Mouse (Mus musculus): ENCODE measurements around the gene Neurod2. TPM values are rescaled to one million over a fixed set of nuclear protein-coding genes. Genes with fewer than 3 reads are reported as not detected.
A peak's percentile ranks its signal among the peaks of the same experiment; 100 is the strongest.

Gene Neurod2
- polyA plus RNA-seq, 1 experiment from 2014 or later: 0.10 TPM

DNA sequence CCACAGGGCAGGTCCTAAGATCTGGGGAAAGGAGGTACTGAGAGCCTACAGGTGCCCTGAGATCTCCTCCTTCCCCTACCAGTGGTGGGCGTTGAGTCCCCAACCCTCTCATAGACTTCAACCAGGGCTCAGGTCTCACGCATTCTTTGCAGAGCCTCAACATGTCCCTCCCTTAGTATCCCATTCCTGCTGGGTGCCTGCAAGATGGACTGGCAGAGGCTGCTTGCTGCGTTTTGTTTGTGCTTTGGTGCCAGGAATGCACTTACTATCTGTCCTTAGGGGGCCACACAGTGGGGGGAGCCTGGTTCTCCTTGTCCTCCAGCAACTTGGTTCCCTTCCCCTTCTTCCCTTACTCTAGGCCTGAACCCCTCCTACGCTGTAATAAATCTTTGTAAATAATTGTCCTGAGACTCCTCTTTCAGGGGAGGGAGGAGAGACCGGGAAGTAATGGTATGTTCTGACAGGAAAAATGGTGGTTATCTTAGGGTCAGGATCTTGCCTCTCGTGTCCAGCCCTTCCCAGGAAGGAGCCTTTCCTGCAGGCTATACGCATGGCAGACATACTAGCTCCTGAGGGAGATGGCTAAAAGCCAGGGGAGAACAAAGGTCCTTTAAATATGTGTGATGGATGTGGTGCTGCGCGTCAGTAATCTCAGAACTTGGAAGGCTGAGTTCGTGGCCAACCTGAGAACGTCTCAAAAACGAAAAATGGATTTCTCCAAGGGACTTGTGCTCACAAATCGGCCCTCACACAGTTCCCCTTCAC is 28.1 kb upstream of the Neurod2 start:
- H3K4me1 ChIP-seq (replicated peaks; ENCODE audit: control insufficient read depth, insufficient read depth, low read length): peaks cover 22% of the 10 kb centered on the region
- H3K4me3 ChIP-seq (ENCODE audit: low read depth, low read length): peak overlapping the region; percentile 74
- no peak for DNase-seq (ENCODE audit: low spot score)
- no peaks in the 10 kb centered on the region for H3K36me3 ChIP-seq (ENCODE audit: control insufficient read depth, insufficient read depth, low read length)
- peak overlapping the region; percentile 73 for H3K4me2 ChIP-seq
- ATAC-seq (replicated peaks; ENCODE audit: low FRiP score): no peak
- peak overlapping the region; percentile 84 for H3K9ac ChIP-seq (ENCODE audit: low read depth, low read length)
- no peaks in the 10 kb centered on the region for H3K9me3 ChIP-seq (ENCODE audit: control insufficient read depth, low read length)
- peaks cover 28% of the 10 kb centered on the region for H3K27me3 ChIP-seq (replicated peaks; ENCODE audit: control insufficient read depth, insufficient read depth, low read length)
- 12% methylated on average over 13 of the region's 13 CpGs for WGBS
- peak overlapping the region; percentile 80 for H3K27ac ChIP-seq (ENCODE audit: low read depth, low read length)

DNA sequence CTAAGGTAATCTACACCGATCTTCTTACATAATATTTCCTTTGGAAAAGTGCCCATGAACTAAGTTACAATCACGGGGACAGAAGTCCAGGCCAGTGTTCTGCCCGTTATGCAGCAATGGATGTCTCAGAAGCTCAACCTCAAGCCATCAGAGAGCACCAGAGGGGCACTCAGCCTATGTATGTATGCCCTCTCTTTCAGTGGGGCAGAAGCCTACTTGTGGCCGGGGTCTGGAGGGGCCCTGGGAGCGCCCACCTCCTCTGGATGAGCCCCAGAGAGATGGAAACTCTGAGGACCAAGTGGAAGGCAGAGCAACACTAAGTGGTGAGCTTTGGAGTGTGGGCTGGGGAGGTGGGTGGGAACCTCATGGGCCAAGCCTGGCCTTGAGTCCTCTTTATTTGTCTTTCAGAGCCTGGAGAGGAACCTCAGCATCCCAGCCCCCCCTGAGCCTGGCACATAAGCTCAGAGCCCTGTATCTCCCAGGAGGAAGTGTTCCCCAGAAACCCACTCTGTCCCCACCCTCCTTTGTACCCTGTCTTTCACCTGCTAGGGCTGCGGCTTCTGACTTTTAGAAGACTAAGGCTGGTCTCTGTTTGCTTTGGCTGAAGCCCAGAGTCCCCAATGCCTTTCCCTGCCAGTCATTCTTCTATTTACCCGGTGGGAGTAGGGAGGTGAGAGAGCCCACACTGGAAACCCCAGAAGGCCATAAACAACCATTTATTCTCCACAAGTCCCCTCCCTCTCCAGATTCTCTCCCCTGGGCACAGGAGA is 27.4 kb upstream of the Neurod2 start:
- Histone ChIP-seq H3K4me2 (peak overlapping the region; percentile 73; the same call in 1 of the 2 replicates), H3K36me3 (ENCODE audit: control insufficient read depth, insufficient read depth, low read length) (no peaks in the 10 kb centered on the region), H3K9ac (ENCODE audit: low read depth, low read length) (peak overlapping the region; percentile 84; the same call in 1 of the 2 replicates), H3K27me3 (replicated peaks; ENCODE audit: control insufficient read depth, insufficient read depth, low read length) (peaks cover 35% of the 10 kb centered on the region), H3K4me1 (replicated peaks; ENCODE audit: control insufficient read depth, insufficient read depth, low read length) (peaks cover 22% of the 10 kb centered on the region), H3K9me3 (ENCODE audit: control insufficient read depth, low read length) (no peaks in the 10 kb centered on the region), H3K4me3 (ENCODE audit: low read depth, low read length) (no peak overlapping the region), H3K27ac (ENCODE audit: low read depth, low read length) (no peak overlapping the region)
- DNase-seq (ENCODE audit: low spot score): no peak
- no peak for ATAC-seq (replicated peaks; ENCODE audit: low FRiP score)
- WGBS: 71% methylated on average over 7 of the region's 7 CpGs

DNA sequence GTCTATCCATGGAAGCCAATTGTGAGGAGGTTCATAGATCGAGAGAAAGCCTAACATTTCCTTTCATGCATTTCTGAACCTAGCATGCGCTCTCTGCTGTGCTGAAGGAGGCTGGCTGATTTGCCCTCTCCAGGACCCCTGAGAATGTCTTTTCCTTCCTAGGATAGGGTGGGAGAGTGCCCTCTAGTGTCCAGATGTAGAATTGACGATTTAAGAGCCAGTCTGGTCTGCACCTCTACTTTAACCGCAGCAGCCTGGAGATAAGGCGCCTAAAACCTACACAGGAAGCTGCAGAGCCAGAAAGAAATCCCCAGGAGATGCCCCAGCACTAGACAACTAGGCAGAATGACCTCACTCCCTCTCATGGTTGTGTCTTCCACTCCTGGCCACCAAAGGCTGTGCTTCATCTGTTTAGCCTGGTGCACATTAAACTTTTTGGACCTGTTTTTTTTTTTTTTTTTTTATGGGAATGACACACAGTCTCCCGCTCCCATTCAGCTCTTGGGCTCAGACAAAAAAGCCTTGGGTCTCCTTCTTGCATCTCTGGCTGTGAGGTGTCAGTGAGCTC is 26.4 kb upstream of the Neurod2 start:
- H3K4me3 ChIP-seq (ENCODE audit: low read depth, low read length): no peak overlapping the region
- ATAC-seq (replicated peaks; ENCODE audit: low FRiP score) (peak; percentile 33; the same call in 1 of the 2 replicates), DNase-seq (ENCODE audit: low spot score) (peak; percentile 57)
- H3K9ac ChIP-seq (ENCODE audit: low read depth, low read length): no peak overlapping the region
- peak overlapping the region; percentile 4; the same call in 1 of the 2 replicates for H3K4me2 ChIP-seq
- H3K36me3 ChIP-seq (ENCODE audit: control insufficient read depth, insufficient read depth, low read length): no peaks in the 10 kb centered on the region
- H3K9me3 ChIP-seq (ENCODE audit: control insufficient read depth, low read length): no peaks in the 10 kb centered on the region
- peaks cover 22% of the 10 kb centered on the region for H3K4me1 ChIP-seq (replicated peaks; ENCODE audit: control insufficient read depth, insufficient read depth, low read length)
- H3K27ac ChIP-seq (ENCODE audit: low read depth, low read length): no peak overlapping the region
- H3K27me3 ChIP-seq (replicated peaks; ENCODE audit: control insufficient read depth, insufficient read depth, low read length): peaks cover 45% of the 10 kb centered on the region
- WGBS: 8% methylated on average over 6 of the region's 6 CpGs

DNA sequence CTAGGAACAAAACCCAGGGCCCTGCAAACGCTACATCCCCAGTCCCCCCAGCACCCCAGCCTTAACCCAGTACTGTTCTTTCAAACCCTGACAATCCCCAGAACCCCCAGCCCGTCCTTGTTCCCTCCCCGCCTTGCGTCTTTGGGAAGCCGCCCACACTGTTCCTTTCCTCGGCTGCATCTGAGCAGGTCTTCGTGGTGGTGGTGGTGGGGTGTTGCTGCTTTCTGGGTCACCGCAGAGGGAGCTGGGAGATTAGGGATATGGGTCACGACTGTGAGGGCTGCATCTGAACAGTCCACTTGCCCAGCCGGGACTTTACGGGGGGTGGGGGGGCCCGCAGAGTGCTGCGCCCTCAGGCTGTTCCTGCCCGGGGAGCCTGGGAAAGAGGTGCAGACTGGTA is 25.0 kb upstream of the Neurod2 start:
- no peak for DNase-seq (ENCODE audit: low spot score)
- Histone ChIP-seq H3K36me3 (ENCODE audit: control insufficient read depth, insufficient read depth, low read length) (no peaks in the 10 kb centered on the region), H3K27me3 (replicated peaks; ENCODE audit: control insufficient read depth, insufficient read depth, low read length) (peaks cover 59% of the 10 kb centered on the region), H3K27ac (ENCODE audit: low read depth, low read length) (no peak overlapping the region), H3K4me3 (ENCODE audit: low read depth, low read length) (no peak overlapping the region), H3K9me3 (ENCODE audit: control insufficient read depth, low read length) (no peaks in the 10 kb centered on the region), H3K4me2 (no peak overlapping the region), H3K4me1 (replicated peaks; ENCODE audit: control insufficient read depth, insufficient read depth, low read length) (peaks cover 17% of the 10 kb centered on the region), H3K9ac (ENCODE audit: low read depth, low read length) (no peak overlapping the region)
- no peak for ATAC-seq (replicated peaks; ENCODE audit: low FRiP score)
- WGBS: 61% methylated on average over 14 of the region's 14 CpGs

DNA sequence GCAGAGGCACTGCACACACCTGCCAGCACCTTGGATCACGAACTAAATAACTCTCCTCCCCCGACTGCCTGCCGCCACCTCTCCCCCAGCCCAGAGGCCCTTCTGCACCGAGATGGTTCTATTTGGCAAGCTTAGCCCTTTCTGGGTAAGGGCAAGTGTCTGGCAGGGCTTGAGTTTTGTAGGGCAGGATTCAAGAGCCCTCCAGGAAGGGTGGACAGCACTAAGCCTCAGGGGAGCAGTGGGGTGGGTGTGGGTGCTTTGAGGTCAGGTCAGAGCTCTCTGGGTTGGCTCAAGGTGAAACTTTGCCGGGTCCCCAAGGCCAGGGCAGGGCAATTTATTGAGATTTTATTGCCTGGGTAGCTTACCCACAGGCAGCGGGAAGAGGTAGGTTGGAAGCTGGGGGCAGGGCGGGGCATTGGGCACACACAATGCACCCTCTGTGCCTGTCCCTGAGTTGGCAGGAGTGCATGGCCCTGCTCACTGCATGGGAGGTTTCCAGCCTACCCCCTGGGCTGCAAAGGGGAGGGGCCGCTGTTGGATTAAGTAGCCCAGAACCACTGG is 24.3 kb upstream of the Neurod2 start:
- Histone ChIP-seq H3K4me3 (ENCODE audit: low read depth, low read length) (no peak overlapping the region), H3K36me3 (ENCODE audit: control insufficient read depth, insufficient read depth, low read length) (no peaks in the 10 kb centered on the region), H3K4me1 (replicated peaks; ENCODE audit: control insufficient read depth, insufficient read depth, low read length) (peaks cover 15% of the 10 kb centered on the region), H3K4me2 (no peak overlapping the region), H3K27me3 (replicated peaks; ENCODE audit: control insufficient read depth, insufficient read depth, low read length) (peaks cover 66% of the 10 kb centered on the region), H3K9me3 (ENCODE audit: control insufficient read depth, low read length) (no peaks in the 10 kb centered on the region), H3K9ac (ENCODE audit: low read depth, low read length) (no peak overlapping the region), H3K27ac (ENCODE audit: low read depth, low read length) (no peak overlapping the region)
- ATAC-seq (replicated peaks; ENCODE audit: low FRiP score) (no peak), DNase-seq (ENCODE audit: low spot score) (no peak)
- WGBS: 36% methylated on average over 8 of the region's 8 CpGs

DNA sequence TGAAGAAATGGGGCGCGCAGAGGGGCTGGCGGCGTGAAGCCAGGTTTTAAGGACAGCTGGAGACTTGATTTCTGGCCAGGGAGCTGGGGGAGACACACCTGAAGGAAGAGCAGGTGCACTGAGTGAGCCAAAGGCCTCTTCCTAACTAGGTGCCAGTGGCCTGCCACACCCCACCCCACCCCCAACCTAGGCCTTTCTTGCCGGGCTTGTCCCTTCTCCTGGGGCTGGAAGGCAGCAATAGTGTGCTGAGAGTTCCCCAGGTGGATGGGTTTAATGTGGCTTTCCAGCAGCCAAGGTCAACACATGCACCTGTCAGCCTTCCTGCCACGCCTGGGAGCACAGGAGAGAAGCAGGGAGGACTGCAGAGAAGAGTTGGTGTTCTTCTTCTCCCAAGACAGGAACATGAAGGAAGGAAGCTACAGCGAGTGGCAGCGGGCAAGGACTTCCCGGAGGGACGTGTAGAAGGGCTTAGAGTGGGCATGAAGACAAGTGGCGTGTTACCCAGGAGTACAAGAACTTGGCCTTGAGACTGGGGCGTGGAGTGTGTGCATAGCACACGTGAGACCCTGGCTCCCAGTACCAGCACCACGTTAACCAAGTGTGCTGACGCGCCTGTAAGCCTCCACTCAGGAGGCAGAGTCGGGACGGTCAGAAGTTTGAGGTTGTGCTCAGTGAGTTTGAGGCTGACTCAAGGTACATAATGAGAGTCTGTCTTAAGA is 23.0 kb upstream of the Neurod2 start:
- Histone ChIP-seq H3K27ac (ENCODE audit: low read depth, low read length) (no peak overlapping the region), H3K4me3 (ENCODE audit: low read depth, low read length) (no peak overlapping the region), H3K9ac (ENCODE audit: low read depth, low read length) (no peak overlapping the region), H3K4me2 (no peak overlapping the region), H3K36me3 (ENCODE audit: control insufficient read depth, insufficient read depth, low read length) (no peaks in the 10 kb centered on the region), H3K9me3 (ENCODE audit: control insufficient read depth, low read length) (no peaks in the 10 kb centered on the region), H3K27me3 (replicated peaks; ENCODE audit: control insufficient read depth, insufficient read depth, low read length) (peaks cover 79% of the 10 kb centered on the region), H3K4me1 (replicated peaks; ENCODE audit: control insufficient read depth, insufficient read depth, low read length) (peaks cover 17% of the 10 kb centered on the region)
- DNase-seq (ENCODE audit: low spot score): no peak
- WGBS: 73% methylated on average over 18 of the region's 18 CpGs
- ATAC-seq (replicated peaks; ENCODE audit: low FRiP score): no peak

DNA sequence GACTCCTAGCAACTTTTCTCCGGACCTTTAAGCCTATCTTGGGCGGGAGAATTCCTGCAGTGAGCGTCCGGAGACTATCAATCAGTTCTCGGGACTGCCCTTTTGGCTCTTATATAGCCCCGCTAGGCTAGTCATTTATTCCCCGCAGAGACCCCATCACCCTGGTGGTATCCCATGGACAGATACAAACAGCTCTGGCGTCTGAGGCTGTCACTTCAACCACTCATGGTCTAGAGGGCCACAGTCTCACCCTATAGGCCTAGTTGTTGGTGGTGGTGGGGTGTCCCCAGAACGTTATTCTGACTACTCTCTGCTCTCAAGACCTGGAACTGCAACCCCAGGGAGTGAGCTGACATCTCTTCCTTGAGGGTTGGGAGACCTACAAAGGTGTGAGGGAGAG is 19.9 kb upstream of the Neurod2 start:
- Histone ChIP-seq H3K9me3 (ENCODE audit: control insufficient read depth, low read length) (no peaks in the 10 kb centered on the region), H3K9ac (ENCODE audit: low read depth, low read length) (no peak overlapping the region), H3K4me2 (no peak overlapping the region), H3K27me3 (replicated peaks; ENCODE audit: control insufficient read depth, insufficient read depth, low read length) (peaks cover 96% of the 10 kb centered on the region), H3K4me3 (ENCODE audit: low read depth, low read length) (peak overlapping the region; percentile 42; the same call in 1 of the 2 replicates), H3K4me1 (replicated peaks; ENCODE audit: control insufficient read depth, insufficient read depth, low read length) (peaks cover 10% of the 10 kb centered on the region), H3K36me3 (ENCODE audit: control insufficient read depth, insufficient read depth, low read length) (no peaks in the 10 kb centered on the region), H3K27ac (ENCODE audit: low read depth, low read length) (no peak overlapping the region)
- DNase-seq (ENCODE audit: low spot score): no peak
- no peak for ATAC-seq (replicated peaks; ENCODE audit: low FRiP score)
- WGBS: 8% methylated on average over 9 of the region's 9 CpGs
